Mouse (Mus musculus) heart, adult 10 weeks (tissue): ENCODE data around the gene Setd1b. TPM values are rescaled to one million over a fixed set of nuclear protein-coding genes. Genes with fewer than 3 reads are reported as not detected.

Experiments
- polyA plus RNA-seq: library from polyadenylated mRNA; stranded (reverse); fragments of 350-450 nt; fragmentation: Illumina TruSeq; extraction: RNeasy Lipid Tissue Mini Kit (QIAGEN cat#74804); gene quantifications from one replicate; pipeline ENCODE4 v1.2.3, GENCODE M21; 2014; ENCODE audit warnings: low read depth, low replicate concordance

The Setd1b gene
- polyA plus RNA-seq: 9.1 TPM

GRCm38 (mm10) chr5:123142161-123143157, at the start of gene Setd1b:
TSS of gene Setd1b (plus strand) at chr5:123142193.

GRCm38 (mm10) chr5:123132308-123133071, 9.5 kb upstream of the Setd1b start, which contains the start of gene Rhof:
TSS of gene Rhof (minus strand) at chr5:123132692.

GRCm38 (mm10) chr5:123169284-123169683, 27.3 kb downstream of the Setd1b start, which contains the start of gene Psmd9:
TSS of gene Psmd9 (plus strand) at chr5:123169413.

GRCm38 (mm10) chr5:123182651-123183050, 40.7 kb downstream of the Setd1b start, which contains the start of gene Hpd:
TSS of gene Hpd (minus strand) at chr5:123182727.

Other genes starting within 250 kb of the Setd1b start
- 9.2 TPM for gene Kdm2b, start 152.4 kb upstream of the Setd1b start, polyA plus RNA-seq
- gene Orai1, start 127.1 kb upstream of the Setd1b start, polyA plus RNA-seq: 12.6 TPM
- gene Morn3, start 95.2 kb upstream of the Setd1b start, polyA plus RNA-seq: not detected
- gene Tmem120b, start 73.8 kb upstream of the Setd1b start, polyA plus RNA-seq: 12.2 TPM
- gene Rhof, start 9.5 kb upstream of the Setd1b start, polyA plus RNA-seq: 0.21 TPM
- gene Psmd9, start 27.2 kb downstream of the Setd1b start, polyA plus RNA-seq: 15.9 TPM
- 1.4 TPM for gene Hpd, start 40.5 kb downstream of the Setd1b start, polyA plus RNA-seq
- 2.1 TPM for gene Wdr66, start 109.9 kb downstream of the Setd1b start, polyA plus RNA-seq
- gene Bcl7a, start 201.6 kb downstream of the Setd1b start, polyA plus RNA-seq: 9.8 TPM